Mouse (Mus musculus) adrenal gland, postnatal 25 days (tissue): ENCODE data around the gene Cast. TPM values are rescaled to one million over a fixed set of nuclear protein-coding genes. Genes with fewer than 3 reads are reported as not detected.
A peak's percentile ranks its signal among the peaks of the same experiment; 100 is the strongest.

ENCODE experiments used
- DNase-seq: peaks from one replicate; pipeline ENCODE4 v3.0.0; 2021; ENCODE audit warnings: mixed read lengths
- total RNA-seq: library from RNA; stranded (reverse); gene quantifications from 2 replicates; pipeline ENCODE4 v1.2.3, GENCODE M21; 2021

Cast gene
- total RNA-seq, 1 experiment from 2014 or later, result 66.2 TPM

GRCm38 (mm10) chr13:74695497-74696193 lies 113.0 kb downstream of the Cast start:
- DNase-seq, result peak; percentile 5

Other genes starting within 250 kb of the Cast start
- gene Erap1, start 169.2 kb downstream of the Cast start, total RNA-seq, result 62.5 and 79.6 TPM in 2 replicates